Mouse (Mus musculus) stomach, embryonic 16.5 days (tissue): Measurements from ENCODE around the gene Bst1. TPM values are rescaled to one million over a fixed set of nuclear protein-coding genes. Genes with fewer than 3 reads are reported as not detected.

Experiments used
- ATAC-seq: fragments of 200-750 bp; cut with Nextera tagmentation; 2 replicates; pipeline ENCODE4 v1.8.0; 2017; ENCODE audit warnings: moderate number of reproducible peaks, moderate TSS enrichment; ENCODE audit not compliant: insufficient read depth, low FRiP score
- H3K27ac ChIP-seq: fragments of 300-500 bp; sonication (generic); 2 replicates; pipeline ENCODE4 v1.5.1; 2014; ENCODE audit warnings: low read length
- H3K27me3 ChIP-seq: fragments of 300-500 bp; sonication (generic); 2 replicates; pipeline ENCODE4 v1.6.1; 2014; ENCODE audit warnings: low read length, control low read depth, mixed read lengths; ENCODE audit not compliant: control insufficient read depth, insufficient read depth
- H3K36me3 ChIP-seq: fragments of 300-500 bp; sonication (generic); 2 replicates; pipeline ENCODE4 v1.6.1; 2014; ENCODE audit warnings: low read length; ENCODE audit not compliant: control insufficient read depth, insufficient read depth
- H3K4me1 ChIP-seq: fragments of 300-500 bp; sonication (generic); 2 replicates; pipeline ENCODE4 v1.6.1; 2014; ENCODE audit warnings: low read length, control low read depth, mixed read lengths; ENCODE audit not compliant: control insufficient read depth, insufficient read depth
- H3K4me2 ChIP-seq: fragments of 300-500 bp; sonication (generic); 2 replicates; pipeline ENCODE4 v1.6.1; 2014; ENCODE audit warnings: low read depth, low read length, mixed read lengths
- H3K4me3 ChIP-seq: fragments of 300-500 bp; sonication (generic); replicated peaks from 2 replicates; pipeline ENCODE4 v1.5.1; 2014; ENCODE audit warnings: mild to moderate bottlenecking, low read length
- H3K9ac ChIP-seq: fragments of 300-500 bp; sonication (generic); 2 replicates; pipeline ENCODE4 v1.6.1; 2014; ENCODE audit warnings: low read length
- H3K9me3 ChIP-seq: fragments of 300-500 bp; sonication (generic); replicated peaks from 2 replicates; pipeline ENCODE4 v1.6.1; 2016; ENCODE audit warnings: low read length, control low read depth; ENCODE audit not compliant: control insufficient read depth
- WGBS: fragments of 180-500 bp; shearing (Covaris S2); extraction: QIAGEN DNeasy Blood & Tissue Kit; methylation state at CpG from one replicate; pipeline ENCODE4 v1.1.7; 2014; 5-methylcytosine and 5-hydroxymethylcytosine counted together
- polyA plus RNA-seq: library from polyadenylated mRNA; unstranded; fragments of >200 nt; fragmentation: Nextera tagmentation; extraction: Ambion mirVana; gene quantifications from 2 replicates; pipeline ENCODE4 v1.2.1, GENCODE M21; 2015

Gene Bst1
- polyA plus RNA-seq, 1 experiment from 2014 or later, result 3.0 TPM

DNA sequence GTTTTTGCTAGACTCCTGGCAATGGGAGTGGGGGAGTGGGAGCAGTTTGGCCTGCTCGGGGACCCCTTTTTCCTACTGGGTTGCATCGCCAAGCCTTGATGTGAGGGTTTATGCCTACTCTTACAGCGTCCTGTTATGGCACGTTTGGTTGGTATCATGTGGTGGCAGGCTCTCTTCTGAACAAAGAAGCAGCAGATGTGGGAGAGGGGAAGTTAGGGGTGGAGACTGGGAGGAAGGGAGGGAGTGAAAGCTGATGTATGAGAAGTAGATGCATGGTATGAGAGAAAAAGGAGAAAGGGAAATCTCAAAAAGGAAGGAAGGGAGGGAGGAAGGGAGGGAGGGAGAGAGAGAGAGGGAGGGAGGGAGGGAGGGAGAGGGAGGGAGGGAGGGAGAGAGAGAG, 11.8 kb upstream of the Bst1 start:
- 68% methylated on average over 4 of the region's 4 CpGs for WGBS

GRCm38 (mm10) chr5:43807744-43808696, 10.7 kb upstream of the Bst1 start:
- Histone ChIP-seq H3K4me3 (peak overlapping the region; percentile 45), H3K27me3 (no peaks in the 10 kb centered on the region), H3K27ac (peak overlapping the region; percentile 21), H3K9ac (peak overlapping the region; percentile 70), H3K4me2 (peak overlapping the region; percentile 79), H3K9me3 (no peaks in the 10 kb centered on the region), H3K4me1 (no peaks in the 10 kb centered on the region), H3K36me3 (no peaks in the 10 kb centered on the region)
- 4% methylated on average over 48 of the region's 48 CpGs for WGBS
- ATAC-seq, result peak; percentile 90

More for the DNA sequence above, 11.8 kb upstream of the Bst1 start:
- Histone ChIP-seq H3K4me1 (no peaks in the 10 kb centered on the region), H3K27me3 (no peaks in the 10 kb centered on the region), H3K27ac (peak overlapping the region; percentile 27; the same call in 1 of the 2 replicates), H3K9ac (no peak overlapping the region), H3K4me2 (no peak overlapping the region), H3K9me3 (no peaks in the 10 kb centered on the region), H3K4me3 (no peak overlapping the region), H3K36me3 (no peaks in the 10 kb centered on the region)
- no peak for ATAC-seq

GRCm38 (mm10) chr5:43810427-43811062, 8.1 kb upstream of the Bst1 start:
- Histone ChIP-seq H3K9ac (no peak overlapping the region), H3K4me3 (no peak overlapping the region), H3K4me2 (0 out of 2 replicates have a peak overlapping the region, but pooled peaks have one; percentile 4), H3K9me3 (no peaks in the 10 kb centered on the region), H3K27me3 (no peaks in the 10 kb centered on the region), H3K36me3 (no peaks in the 10 kb centered on the region), H3K4me1 (no peaks in the 10 kb centered on the region), H3K27ac (peak overlapping the region; percentile 73)
- WGBS, result 80% methylated on average over 1 of the region's 1 CpGs
- ATAC-seq, result peak; percentile 82

DNA sequence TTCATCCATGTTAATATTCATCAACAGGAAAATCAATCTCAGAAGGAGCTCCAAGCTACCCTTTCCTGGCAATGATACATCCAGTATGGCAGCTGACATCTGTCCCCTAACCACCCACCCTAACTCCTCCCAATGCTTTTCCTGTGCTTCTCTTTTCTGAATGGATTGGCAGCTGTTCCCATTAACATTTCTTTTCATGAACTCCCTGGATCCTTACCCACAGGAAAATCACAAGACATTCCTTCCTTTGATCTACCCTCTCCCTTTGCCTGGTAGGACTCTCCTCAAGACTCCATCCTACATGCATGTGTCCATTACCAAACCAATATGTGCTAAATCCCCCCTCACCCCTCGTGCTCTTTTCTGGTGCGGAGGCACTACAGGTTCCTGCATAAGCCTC, 4.1 kb upstream of the Bst1 start:
- no peak overlapping the region for H3K27ac ChIP-seq
- WGBS, result 77% methylated on average over 2 of the region's 2 CpGs
- ATAC-seq, result no peak

DNA sequence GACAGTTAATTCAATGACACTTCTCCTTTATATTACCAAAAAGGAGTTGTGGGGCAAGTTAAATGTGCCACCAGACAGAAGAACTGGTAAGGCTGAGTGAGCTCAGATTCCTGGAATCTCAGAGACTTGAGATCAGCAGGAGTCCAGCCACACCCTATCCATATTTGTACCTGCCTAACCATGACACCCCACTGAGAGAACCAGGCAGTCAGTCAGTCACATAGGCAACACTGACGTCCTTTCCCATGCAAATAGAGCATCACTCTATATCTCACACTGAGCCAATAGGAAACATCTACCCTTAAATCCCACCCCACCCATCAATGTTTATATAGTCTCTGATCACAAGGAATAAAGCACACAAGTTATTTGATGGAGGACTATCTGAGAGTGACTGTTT, 2.9 kb upstream of the Bst1 start:
- 0 out of 2 replicates have a peak, but pooled peaks have one; percentile 15 for ATAC-seq
- H3K9me3 ChIP-seq, result no peaks in the 10 kb centered on the region
- H3K27ac ChIP-seq, result no peak overlapping the region
- no peak overlapping the region for H3K9ac ChIP-seq
- no peaks in the 10 kb centered on the region for H3K36me3 ChIP-seq
- no peak overlapping the region for H3K4me2 ChIP-seq
- 21% methylated on average over 1 of the region's 1 CpGs for WGBS
- H3K4me1 ChIP-seq, result no peaks in the 10 kb centered on the region; the same call in 1 of the 2 replicates
- H3K4me3 ChIP-seq, result no peak overlapping the region
- H3K27me3 ChIP-seq, result no peaks in the 10 kb centered on the region

More for the DNA sequence above, 4.1 kb upstream of the Bst1 start:
- Histone ChIP-seq H3K4me1 (no peaks in the 10 kb centered on the region; the same call in 1 of the 2 replicates), H3K9me3 (no peaks in the 10 kb centered on the region), H3K4me2 (no peak overlapping the region), H3K36me3 (no peaks in the 10 kb centered on the region), H3K4me3 (no peak overlapping the region), H3K27me3 (no peaks in the 10 kb centered on the region), H3K9ac (no peak overlapping the region)

DNA sequence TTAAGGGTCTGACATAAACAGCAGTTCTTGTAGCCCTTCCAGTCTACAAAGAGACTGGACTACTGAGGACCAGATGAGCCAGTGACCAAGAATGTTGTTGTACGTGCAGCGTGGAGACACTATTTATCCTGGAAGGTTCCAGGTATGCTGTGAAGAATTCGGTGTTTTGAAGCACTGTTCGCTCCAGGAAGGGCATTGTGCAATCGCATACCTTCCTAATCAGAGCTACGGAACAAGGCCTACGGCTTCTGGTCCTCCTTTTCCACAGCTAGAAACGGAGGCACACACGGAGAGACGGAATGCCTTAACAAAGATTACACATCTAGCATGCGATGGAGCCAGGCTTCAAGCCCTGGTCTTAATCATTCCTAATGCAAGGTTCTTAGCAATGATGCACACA, 2.1 kb downstream of the Bst1 start:
- Histone ChIP-seq H3K4me1 (no peaks in the 10 kb centered on the region; the same call in 1 of the 2 replicates), H3K9ac (no peak overlapping the region), H3K36me3 (no peaks in the 10 kb centered on the region), H3K9me3 (no peaks in the 10 kb centered on the region), H3K27ac (no peak overlapping the region), H3K4me3 (no peak overlapping the region), H3K4me2 (no peak overlapping the region), H3K27me3 (no peaks in the 10 kb centered on the region)
- ATAC-seq, result no peak
- WGBS, result 68% methylated on average over 11 of the region's 11 CpGs

DNA sequence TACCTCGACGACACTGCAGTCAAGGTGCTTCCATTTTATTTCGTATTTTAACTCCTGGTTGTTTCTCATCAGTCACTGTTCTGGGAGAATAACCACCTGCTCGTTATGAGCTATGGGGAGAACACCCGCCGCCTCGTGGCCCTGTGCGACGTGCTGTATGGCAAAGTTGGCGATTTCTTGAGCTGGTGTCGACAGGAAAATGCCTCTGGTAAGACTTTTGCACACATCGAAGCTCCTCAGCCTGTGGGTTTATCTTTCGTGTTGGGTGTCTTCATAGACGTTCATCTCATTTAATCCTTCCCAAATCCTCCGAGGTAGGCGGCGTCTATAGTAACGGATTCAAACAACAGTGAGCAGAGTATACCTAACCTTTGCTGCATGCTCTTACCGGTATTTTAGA, 2.9 kb downstream of the Bst1 start, which contains the start of gene Fbxl5:
Fbxl5 (minus strand) TSS at position 101 of the 400 bp plus-strand sequence.
- Histone ChIP-seq H3K4me2 (no peak within 1 kb of the TSS), H3K9ac (no peak within 1 kb of the TSS), H3K4me1 (no peaks in the 10 kb centered on the region; the same call in 1 of the 2 replicates), H3K27me3 (no peaks in the 10 kb centered on the region), H3K9me3 (no peaks in the 10 kb centered on the region), H3K27ac (no peak within 1 kb of the TSS), H3K36me3 (no peaks in the 10 kb centered on the region), H3K4me3 (no peak within 1 kb of the TSS)
- 80% methylated on average over 19 of the region's 19 CpGs for WGBS
- ATAC-seq, result no peak

DNA sequence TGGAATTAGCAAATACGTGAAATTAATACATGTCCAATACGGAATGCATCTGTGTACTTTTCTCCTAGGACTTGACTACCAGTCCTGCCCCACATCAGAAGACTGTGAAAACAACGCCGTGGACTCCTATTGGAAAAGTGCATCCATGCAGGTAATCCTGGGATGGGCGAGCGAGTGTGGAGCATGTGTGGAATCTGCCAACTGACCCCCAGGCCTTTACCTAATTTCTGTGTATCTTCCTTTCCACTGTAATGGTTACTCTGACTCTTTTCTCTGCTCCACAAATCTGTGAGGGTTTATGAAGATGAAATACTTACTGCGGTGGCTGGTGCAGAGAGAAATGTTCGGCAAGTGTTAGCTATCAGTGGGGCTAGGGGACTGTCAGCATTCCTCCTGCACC, 3.5 kb downstream of the Bst1 start:
- Histone ChIP-seq H3K9ac (no peak overlapping the region), H3K4me3 (no peak overlapping the region), H3K36me3 (no peaks in the 10 kb centered on the region), H3K9me3 (no peaks in the 10 kb centered on the region), H3K4me1 (no peaks in the 10 kb centered on the region; the same call in 1 of the 2 replicates), H3K27ac (no peak overlapping the region), H3K27me3 (no peaks in the 10 kb centered on the region), H3K4me2 (no peak overlapping the region)
- no peak for ATAC-seq
- WGBS, result 92% methylated on average over 8 of the region's 8 CpGs

GRCm38 (mm10) chr5:43822824-43823223, 4.1 kb downstream of the Bst1 start:
- H3K4me1 ChIP-seq, result no peaks in the 10 kb centered on the region; the same call in 1 of the 2 replicates
- no peaks in the 10 kb centered on the region for H3K36me3 ChIP-seq
- no peak overlapping the region for H3K27ac ChIP-seq
- H3K4me2 ChIP-seq, result no peak overlapping the region
- no peaks in the 10 kb centered on the region for H3K9me3 ChIP-seq
- H3K4me3 ChIP-seq, result no peak overlapping the region
- H3K9ac ChIP-seq, result no peak overlapping the region
- no peaks in the 10 kb centered on the region for H3K27me3 ChIP-seq
- ATAC-seq, result no peak
- 61% methylated on average over 3 of the region's 3 CpGs for WGBS
